Mouse (Mus musculus) cerebellum, adult 2 months (tissue): ENCODE results near the gene Osbpl10.

Experiments used
- CTCF ChIP-seq: fragments of 200-500 bp; IDR thresholded peaks from 2 replicates; pipeline ENCODE4 v1.5.1; 2011; ENCODE audit warnings: low read depth, mild to moderate bottlenecking, control low read depth, low read length, moderate library complexity, borderline replicate concordance; ENCODE audit not compliant: insufficient read depth
- POLR2A ChIP-seq: fragments of 200-500 bp; IDR thresholded peaks from 2 replicates; pipeline ENCODE4 v1.6.1; 2011; ENCODE audit warnings: low read length, control low read depth, borderline replicate concordance; ENCODE audit not compliant: insufficient read depth

- TF ChIP-seq POLR2A (no peak), CTCF (no peak)
Measured at GRCm38 (mm10) chr9:115023708-115024383, 45.5 kb downstream of the Osbpl10 start.
